Mouse (Mus musculus) hindbrain, embryonic 16.5 days (tissue): ENCODE data around the gene Kif3c. TPM values are rescaled to one million over a fixed set of nuclear protein-coding genes. Genes with fewer than 3 reads are reported as not detected.

Experiments
- ATAC-seq: fragments of 200-750 bp; cut with Nextera tagmentation; 2 replicates; pipeline ENCODE4 v1.8.0; 2017; ENCODE audit warnings: moderate TSS enrichment, moderate library complexity
- H3K27ac ChIP-seq: fragments of 300-500 bp; sonication (generic); 2 replicates; pipeline ENCODE4 v1.5.1; 2014; ENCODE audit warnings: low read depth, mild to moderate bottlenecking, control low read depth, low read length, moderate library complexity
- H3K27me3 ChIP-seq: fragments of 300-500 bp; sonication (generic); replicated peaks from 2 replicates; pipeline ENCODE4 v1.6.1; 2014; ENCODE audit warnings: low read length; ENCODE audit not compliant: control insufficient read depth, insufficient read depth
- H3K36me3 ChIP-seq: fragments of 300-500 bp; sonication (generic); 2 replicates; pipeline ENCODE4 v1.6.1; 2014; ENCODE audit warnings: mild to moderate bottlenecking, low read length, moderate library complexity, mixed read lengths; ENCODE audit not compliant: control insufficient read depth, insufficient read depth
- H3K4me1 ChIP-seq: fragments of 300-500 bp; sonication (generic); 2 replicates; pipeline ENCODE4 v1.6.1; 2014; ENCODE audit warnings: low read depth, low read length; ENCODE audit not compliant: control insufficient read depth, insufficient read depth
- H3K4me2 ChIP-seq: fragments of 300-500 bp; sonication (generic); 2 replicates; pipeline ENCODE4 v1.6.1; 2014; ENCODE audit warnings: mild to moderate bottlenecking, low read length, control low read depth, moderate library complexity
- H3K4me3 ChIP-seq: fragments of 300-500 bp; sonication (generic); 2 replicates; pipeline ENCODE4 v1.5.1; 2014; ENCODE audit warnings: mild to moderate bottlenecking, low read length, control low read depth, moderate library complexity
- H3K9ac ChIP-seq: fragments of 300-500 bp; sonication (generic); 2 replicates; pipeline ENCODE4 v1.6.1; 2014; ENCODE audit warnings: low read depth, mild to moderate bottlenecking, control low read depth, low read length, moderate library complexity
- H3K9me3 ChIP-seq: fragments of 300-500 bp; sonication (generic); 2 replicates; pipeline ENCODE4 v1.6.1; 2014; ENCODE audit warnings: mild to moderate bottlenecking, low read length, moderate library complexity; ENCODE audit not compliant: control insufficient read depth
- WGBS: fragments of 180-500 bp; shearing (Covaris S2); extraction: QIAGEN DNeasy Blood & Tissue Kit; methylation state at CpG from one replicate; pipeline ENCODE4 v1.1.7; 2014; 5-methylcytosine and 5-hydroxymethylcytosine counted together
- polyA plus RNA-seq: library from polyadenylated mRNA; unstranded; fragments of >200 nt; fragmentation: Nextera tagmentation; extraction: Ambion mirVana; gene quantifications from 2 replicates; pipeline ENCODE4 v1.2.1, GENCODE M21; 2015

Kif3c gene
- polyA plus RNA-seq, 1 experiment from 2014 or later, result 75.9 TPM

DNA sequence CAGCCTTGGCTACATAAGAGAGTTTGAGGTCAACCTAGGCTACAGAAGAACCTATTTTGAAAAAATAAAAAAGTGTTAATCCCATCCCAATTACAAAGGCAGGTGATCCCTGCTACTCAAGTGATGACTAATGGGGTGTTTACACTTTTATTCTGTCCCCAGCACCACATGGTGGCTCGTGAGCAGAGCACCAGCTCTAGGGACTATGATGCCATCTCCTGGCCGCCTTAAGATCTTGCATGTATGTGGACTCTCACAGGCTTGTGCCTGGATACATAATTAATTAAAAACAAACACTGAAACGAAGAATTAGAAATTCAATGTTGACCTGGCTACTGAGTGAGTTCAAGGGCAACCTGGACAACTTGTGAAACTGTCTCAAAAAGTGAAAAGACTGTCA lies 12.3 kb downstream of the Kif3c start:
- no peak overlapping the region for H3K27ac ChIP-seq
- H3K27me3 ChIP-seq, result no peaks in the 10 kb centered on the region
- no peak overlapping the region for H3K4me2 ChIP-seq
- no peak overlapping the region for H3K4me3 ChIP-seq
- ATAC-seq, result no peak
- no peak overlapping the region for H3K9ac ChIP-seq
- H3K36me3 ChIP-seq, result peaks cover 14% of the 10 kb centered on the region
- WGBS, result 26% methylated on average over 3 of the region's 3 CpGs
- peaks cover 9% of the 10 kb centered on the region for H3K4me1 ChIP-seq
- H3K9me3 ChIP-seq, result no peaks in the 10 kb centered on the region

DNA sequence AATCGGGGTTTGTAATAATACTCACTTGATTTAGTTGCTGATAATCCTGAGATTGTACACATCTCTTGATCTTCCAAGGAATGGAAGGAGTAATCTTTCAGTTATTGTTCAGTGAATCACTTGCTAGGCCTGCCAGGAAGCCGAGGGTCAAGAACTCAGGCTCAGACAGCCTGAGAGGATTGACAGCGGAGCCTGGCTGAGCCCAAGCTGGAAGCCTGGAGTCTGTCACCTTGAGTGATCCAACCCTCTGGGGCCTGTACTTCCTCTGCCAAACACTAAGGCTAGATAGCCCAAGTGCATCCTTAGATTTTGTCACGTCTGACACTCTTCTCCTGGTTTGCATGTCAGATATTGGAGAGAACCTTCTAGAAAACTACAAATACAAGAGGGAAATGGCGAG lies 12.8 kb downstream of the Kif3c start:
- Histone ChIP-seq H3K36me3 (peaks cover 15% of the 10 kb centered on the region), H3K4me1 (peaks cover 3% of the 10 kb centered on the region), H3K4me3 (no peak overlapping the region), H3K9ac (no peak overlapping the region), H3K4me2 (no peak overlapping the region), H3K9me3 (no peaks in the 10 kb centered on the region), H3K27ac (no peak overlapping the region), H3K27me3 (no peaks in the 10 kb centered on the region)
- WGBS, result 79% methylated on average over 5 of the region's 5 CpGs
- ATAC-seq, result no peak

DNA sequence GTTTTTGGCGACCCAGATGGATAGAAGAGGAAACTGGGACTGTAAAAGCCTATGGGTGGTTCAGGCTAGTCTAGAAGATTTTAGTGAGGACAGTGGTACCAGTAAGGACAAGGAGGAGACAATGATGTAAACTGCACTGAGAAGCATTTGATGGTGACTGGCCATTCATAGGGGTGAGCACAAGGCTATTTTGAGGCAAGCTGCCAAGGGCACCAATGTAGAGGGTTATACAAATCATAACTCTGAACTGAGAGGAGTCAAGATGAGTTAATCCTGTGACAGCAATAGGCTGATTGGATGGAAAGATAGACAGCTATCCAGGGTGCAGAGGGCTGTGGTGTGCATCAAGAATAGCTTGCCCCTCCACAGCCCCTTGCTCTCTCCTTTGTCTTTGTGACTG lies 19.9 kb downstream of the Kif3c start:
- Histone ChIP-seq H3K4me1 (peaks cover 10% of the 10 kb centered on the region), H3K9me3 (no peaks in the 10 kb centered on the region), H3K9ac (no peak overlapping the region), H3K27ac (no peak overlapping the region; the same call in 1 of the 2 replicates), H3K27me3 (no peaks in the 10 kb centered on the region), H3K36me3 (peaks cover 24% of the 10 kb centered on the region), H3K4me3 (no peak overlapping the region), H3K4me2 (no peak overlapping the region)
- ATAC-seq, result no peak; the same call in 1 of the 2 replicates
- WGBS, result 75% methylated on average over 1 of the region's 1 CpGs

DNA sequence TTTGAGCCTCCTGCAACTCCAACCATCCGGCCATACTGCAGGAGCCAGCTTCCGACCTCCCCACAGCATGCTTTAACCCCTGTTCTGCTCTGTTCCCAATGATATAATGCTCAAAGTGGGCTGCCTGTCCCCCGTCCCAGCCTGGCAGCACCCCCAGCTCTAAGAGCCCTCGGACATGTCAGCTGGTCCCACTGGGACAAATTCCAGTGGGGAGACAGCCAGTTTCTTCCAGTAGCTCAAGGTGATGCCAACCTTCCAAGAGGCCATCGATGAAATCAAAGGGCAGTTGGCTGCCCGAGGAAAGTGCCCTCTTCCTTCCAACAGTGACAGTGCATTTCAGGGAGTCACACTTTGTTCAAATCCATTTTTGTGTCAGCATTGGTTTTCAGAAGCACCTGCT lies 20.3 kb downstream of the Kif3c start:
- Histone ChIP-seq H3K27ac (peak overlapping the region; percentile 4), H3K27me3 (no peaks in the 10 kb centered on the region), H3K4me1 (peaks cover 10% of the 10 kb centered on the region), H3K4me3 (no peak overlapping the region), H3K4me2 (no peak overlapping the region), H3K9me3 (no peaks in the 10 kb centered on the region), H3K9ac (no peak overlapping the region), H3K36me3 (peaks cover 27% of the 10 kb centered on the region)
- no peak; the same call in 1 of the 2 replicates for ATAC-seq
- WGBS, result 61% methylated on average over 6 of the region's 6 CpGs

DNA sequence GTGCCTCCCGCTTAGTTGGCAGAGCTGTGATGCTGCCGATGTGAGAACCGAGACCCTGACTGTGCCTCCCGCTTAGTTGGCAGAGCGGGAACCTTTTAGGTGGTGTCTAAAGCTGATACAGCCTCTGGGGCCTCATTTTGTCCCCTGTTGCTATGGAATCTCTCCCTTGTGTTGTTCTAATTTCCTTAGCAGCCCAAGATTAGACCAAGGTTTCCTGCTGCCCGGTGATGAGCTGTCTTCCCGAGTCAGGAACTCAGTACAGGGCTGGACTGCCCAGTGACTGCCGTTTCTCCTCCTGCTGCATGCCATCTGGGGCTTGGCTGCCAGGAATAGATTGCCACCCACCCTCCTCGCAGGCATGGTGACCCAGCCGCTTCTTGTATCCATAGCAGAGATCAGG lies 21.0 kb downstream of the Kif3c start:
- Histone ChIP-seq H3K4me1 (peaks cover 10% of the 10 kb centered on the region), H3K27ac (peak overlapping the region; percentile 49), H3K9me3 (no peaks in the 10 kb centered on the region), H3K4me3 (no peak overlapping the region), H3K9ac (no peak overlapping the region), H3K4me2 (no peak overlapping the region; the same call in 1 of the 2 replicates), H3K27me3 (no peaks in the 10 kb centered on the region), H3K36me3 (peaks cover 27% of the 10 kb centered on the region)
- peak; percentile 28 for ATAC-seq
- WGBS, result 42% methylated on average over 10 of the region's 10 CpGs

DNA sequence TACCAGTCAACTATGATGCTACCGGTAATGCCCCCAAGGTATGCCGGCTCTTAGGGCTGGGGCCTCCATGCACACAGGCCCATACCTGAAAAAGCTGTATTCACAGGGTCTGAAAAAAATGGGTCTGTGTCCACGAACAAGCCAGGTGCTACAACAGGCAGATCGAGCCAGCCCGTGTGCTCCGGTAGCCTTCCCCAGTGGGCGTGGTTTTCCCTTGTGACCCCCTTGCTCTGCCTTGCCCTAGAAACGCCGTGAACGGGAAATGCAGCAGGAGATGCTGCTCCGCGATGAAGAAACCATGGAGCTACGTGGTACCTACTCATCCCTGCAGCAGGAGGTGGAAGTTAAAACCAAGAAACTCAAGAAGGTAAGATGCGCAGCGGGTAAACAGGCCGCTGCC lies 23.0 kb downstream of the Kif3c start:
- ATAC-seq, result no peak
- H3K4me2 ChIP-seq, result no peak overlapping the region
- peaks cover 10% of the 10 kb centered on the region for H3K4me1 ChIP-seq
- no peaks in the 10 kb centered on the region for H3K9me3 ChIP-seq
- H3K27ac ChIP-seq, result no peak overlapping the region
- H3K36me3 ChIP-seq, result peaks cover 27% of the 10 kb centered on the region
- H3K4me3 ChIP-seq, result no peak overlapping the region
- no peaks in the 10 kb centered on the region for H3K27me3 ChIP-seq
- 95% methylated on average over 16 of the region's 16 CpGs for WGBS
- H3K9ac ChIP-seq, result no peak overlapping the region

DNA sequence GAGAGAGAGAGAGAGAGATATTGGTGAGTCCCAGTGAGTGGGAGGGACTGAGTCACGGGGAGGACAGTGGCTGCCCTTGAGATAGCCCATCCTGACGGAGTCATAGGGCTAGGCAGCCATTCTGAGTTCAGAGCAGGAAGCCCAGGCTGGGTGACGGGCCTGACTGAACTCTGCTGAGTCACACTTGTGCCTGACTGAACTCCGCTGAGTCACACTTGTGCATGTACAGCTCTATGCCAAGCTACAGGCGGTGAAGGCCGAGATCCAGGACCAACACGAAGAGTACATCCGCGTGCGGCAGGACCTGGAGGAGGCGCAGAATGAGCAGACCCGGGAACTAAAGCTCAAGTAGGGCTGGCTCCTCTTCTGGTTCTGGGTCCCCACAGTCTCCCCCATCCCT lies 24.5 kb downstream of the Kif3c start:
- Histone ChIP-seq H3K4me2 (no peak overlapping the region), H3K27ac (no peak overlapping the region), H3K4me1 (peaks cover 10% of the 10 kb centered on the region), H3K36me3 (peaks cover 34% of the 10 kb centered on the region), H3K9me3 (no peaks in the 10 kb centered on the region), H3K4me3 (no peak overlapping the region), H3K27me3 (no peaks in the 10 kb centered on the region), H3K9ac (no peak overlapping the region)
- WGBS, result 91% methylated on average over 12 of the region's 12 CpGs
- no peak for ATAC-seq

DNA sequence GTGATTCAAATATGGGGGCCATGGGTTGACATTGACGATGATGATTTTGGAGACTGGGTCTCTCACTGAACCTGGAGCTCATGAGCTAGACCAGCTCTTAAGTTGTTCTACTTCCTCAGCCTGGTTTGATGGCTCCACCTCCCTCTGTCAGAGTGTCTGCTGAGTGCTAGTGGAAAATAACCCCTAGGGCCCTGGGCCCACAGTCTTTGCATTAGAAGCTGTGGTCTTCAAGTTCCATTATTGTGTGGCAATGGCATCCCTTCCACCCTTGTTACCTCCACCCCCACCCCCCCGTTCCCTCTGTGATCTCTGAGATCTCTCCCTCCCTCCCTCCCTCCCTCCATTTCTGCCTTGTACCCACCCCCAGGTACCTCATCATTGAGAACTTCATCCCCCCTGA lies 25.1 kb downstream of the Kif3c start:
- ATAC-seq, result no peak
- WGBS, result 98% methylated on average over 2 of the region's 2 CpGs
- no peaks in the 10 kb centered on the region for H3K9me3 ChIP-seq
- no peak overlapping the region for H3K4me3 ChIP-seq
- no peaks in the 10 kb centered on the region for H3K27me3 ChIP-seq
- no peak overlapping the region for H3K4me2 ChIP-seq
- no peak overlapping the region for H3K27ac ChIP-seq
- H3K9ac ChIP-seq, result no peak overlapping the region
- peaks cover 8% of the 10 kb centered on the region for H3K4me1 ChIP-seq
- peaks cover 36% of the 10 kb centered on the region for H3K36me3 ChIP-seq

DNA sequence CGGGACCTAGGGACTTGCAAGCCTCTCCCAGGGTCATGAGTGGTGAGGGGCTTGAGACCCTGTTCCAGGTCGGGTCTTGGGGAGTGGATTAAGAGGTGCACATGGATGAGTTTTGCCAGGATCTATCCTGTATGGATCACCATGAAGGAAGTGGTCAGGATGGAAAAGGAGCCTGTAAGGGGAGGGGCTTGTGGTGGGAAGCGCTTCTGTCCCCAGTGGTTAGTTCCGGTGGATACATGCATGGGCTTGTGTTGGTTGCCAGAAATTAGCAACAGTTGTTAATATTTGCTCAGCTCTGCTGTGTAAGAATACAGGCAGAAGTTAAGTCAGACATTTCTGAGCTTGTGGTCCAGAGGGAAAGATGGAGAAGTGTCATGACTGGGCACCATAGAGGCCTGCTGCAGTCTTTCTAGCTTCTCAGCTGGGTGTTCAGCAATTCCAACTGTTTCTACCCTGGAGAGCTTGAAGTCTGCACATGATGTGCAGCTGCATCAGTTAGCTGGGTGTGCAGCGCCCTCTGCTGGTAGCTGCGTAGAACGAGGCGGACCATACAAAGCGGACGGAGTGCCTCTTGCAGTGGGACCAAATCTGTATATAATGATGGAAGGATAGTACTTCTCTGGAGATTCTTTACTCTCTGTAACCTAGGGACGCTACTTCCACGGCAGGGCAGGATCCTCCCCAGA lies 25.8 kb downstream of the Kif3c start:
- 37% methylated on average over 12 of the region's 12 CpGs for WGBS
- no peak overlapping the region for H3K4me3 ChIP-seq
- no peak overlapping the region for H3K27ac ChIP-seq
- H3K4me2 ChIP-seq, result no peak overlapping the region
- peaks cover 4% of the 10 kb centered on the region; the same call in 1 of the 2 replicates for H3K4me1 ChIP-seq
- peaks cover 36% of the 10 kb centered on the region for H3K36me3 ChIP-seq
- no peak overlapping the region for H3K9ac ChIP-seq
- ATAC-seq, result peak; percentile 54
- no peaks in the 10 kb centered on the region for H3K27me3 ChIP-seq
- no peaks in the 10 kb centered on the region for H3K9me3 ChIP-seq
